Mouse (Mus musculus) kidney, adult 2 months (tissue): ENCODE data around the gene Mzt1. TPM values are rescaled to one million over a fixed set of nuclear protein-coding genes. Genes with fewer than 3 reads are reported as not detected.
A peak's percentile ranks its signal among the peaks of the same experiment; 100 is the strongest.

Source experiments
- DNase-seq: peaks from one replicate; pipeline ENCODE4 v3.0.0; 2021
- H3K27ac ChIP-seq: fragments of 200-500 bp; 2 replicates; pipeline ENCODE4 v1.5.1; 2012; ENCODE audit warnings: low read depth, low read length, control low read depth, inconsistent platforms; ENCODE audit not compliant: insufficient read depth
- H3K27me3 ChIP-seq: fragments of 200-500 bp; replicated peaks from 2 replicates; pipeline ENCODE4 v1.6.1; 2012; ENCODE audit warnings: mild to moderate bottlenecking, moderate library complexity, low read length, inconsistent platforms; ENCODE audit not compliant: control insufficient read depth, insufficient read depth
- H3K36me3 ChIP-seq: fragments of 200-500 bp; 2 replicates; pipeline ENCODE4 v1.6.1; 2012; ENCODE audit warnings: mild to moderate bottlenecking, moderate library complexity, low read length, inconsistent platforms; ENCODE audit not compliant: control insufficient read depth, insufficient read depth
- H3K4me1 ChIP-seq: fragments of 200-500 bp; 2 replicates; pipeline ENCODE4 v1.6.1; 2011; ENCODE audit warnings: low read length; ENCODE audit not compliant: control insufficient read depth, insufficient read depth
- H3K4me3 ChIP-seq: fragments of 200-500 bp; 2 replicates; pipeline ENCODE4 v1.5.1; 2011; ENCODE audit warnings: mild to moderate bottlenecking, low read depth, low read length, control low read depth; ENCODE audit not compliant: insufficient read depth
- CTCF ChIP-seq: fragments of 200-500 bp; conservative IDR thresholded peaks from 2 replicates; pipeline ENCODE4 v1.5.1; 2011; ENCODE audit warnings: low read depth, mild to moderate bottlenecking, control low read depth, low read length, moderate library complexity, mixed read lengths; ENCODE audit not compliant: insufficient read depth, insufficient read length
- POLR2A ChIP-seq: fragments of 200-500 bp; IDR thresholded peaks from one replicate; pipeline ENCODE4 v1.6.1; 2011; ENCODE audit warnings: low read depth, low read length, control low read depth
- WGBS: fragments of 180-500 bp; shearing (Covaris S2); methylation state at CpG from one replicate; pipeline ENCODE4 v1.1.7; 2018; 5-methylcytosine and 5-hydroxymethylcytosine counted together
- polyA plus RNA-seq: library from polyadenylated mRNA; depleted of rRNA; stranded (reverse); fragments of >200 nt; gene quantifications from 2 replicates; pipeline ENCODE4 v1.2.3, GENCODE M21; 2012; rRNA removed

The Mzt1 gene
- polyA plus RNA-seq, 1 experiment = 16.5 TPM

DNA sequence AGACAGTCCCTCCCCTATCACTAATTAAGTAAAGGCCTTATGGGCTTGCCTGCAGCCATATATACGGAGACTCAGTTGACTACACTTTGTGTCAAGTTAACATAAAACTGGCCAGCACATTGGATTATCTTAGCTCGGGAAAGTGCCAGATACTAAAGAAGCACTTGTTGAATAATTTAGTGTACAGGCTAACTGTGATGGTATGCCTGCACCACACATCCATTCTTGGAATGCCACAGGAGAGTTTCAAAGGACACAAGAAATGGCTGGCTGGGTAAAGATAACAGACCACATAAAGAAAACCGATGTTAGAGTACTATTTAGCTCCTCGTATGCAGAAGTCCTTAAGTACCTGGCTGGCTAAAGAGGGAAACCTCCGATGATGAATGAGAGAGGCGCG lies 27.2 kb downstream of the Mzt1 start:
- 57% methylated on average over 7 of the region's 7 CpGs for WGBS
- Histone ChIP-seq H3K27me3 (no peaks in the 10 kb centered on the region), H3K27ac (no peak overlapping the region), H3K36me3 (no peaks in the 10 kb centered on the region), H3K4me3 (no peak overlapping the region), H3K4me1 (no peaks in the 10 kb centered on the region)
- TF ChIP-seq CTCF (no peak), POLR2A (no peak)
- DNase-seq = no peak

- 24% methylated on average over 2 of the region's 2 CpGs for WGBS
- DNase-seq = no peak
- no peak overlapping the region for H3K27ac ChIP-seq
- no peak overlapping the region for H3K4me3 ChIP-seq
- no peaks in the 10 kb centered on the region for H3K36me3 ChIP-seq
- H3K27me3 ChIP-seq = no peaks in the 10 kb centered on the region
- H3K4me1 ChIP-seq = no peaks in the 10 kb centered on the region
- TF ChIP-seq POLR2A (no peak), CTCF (no peak)
Measured at GRCm38 (mm10) chr14:99010920-99011313, 35.0 kb downstream of the Mzt1 start.

DNA sequence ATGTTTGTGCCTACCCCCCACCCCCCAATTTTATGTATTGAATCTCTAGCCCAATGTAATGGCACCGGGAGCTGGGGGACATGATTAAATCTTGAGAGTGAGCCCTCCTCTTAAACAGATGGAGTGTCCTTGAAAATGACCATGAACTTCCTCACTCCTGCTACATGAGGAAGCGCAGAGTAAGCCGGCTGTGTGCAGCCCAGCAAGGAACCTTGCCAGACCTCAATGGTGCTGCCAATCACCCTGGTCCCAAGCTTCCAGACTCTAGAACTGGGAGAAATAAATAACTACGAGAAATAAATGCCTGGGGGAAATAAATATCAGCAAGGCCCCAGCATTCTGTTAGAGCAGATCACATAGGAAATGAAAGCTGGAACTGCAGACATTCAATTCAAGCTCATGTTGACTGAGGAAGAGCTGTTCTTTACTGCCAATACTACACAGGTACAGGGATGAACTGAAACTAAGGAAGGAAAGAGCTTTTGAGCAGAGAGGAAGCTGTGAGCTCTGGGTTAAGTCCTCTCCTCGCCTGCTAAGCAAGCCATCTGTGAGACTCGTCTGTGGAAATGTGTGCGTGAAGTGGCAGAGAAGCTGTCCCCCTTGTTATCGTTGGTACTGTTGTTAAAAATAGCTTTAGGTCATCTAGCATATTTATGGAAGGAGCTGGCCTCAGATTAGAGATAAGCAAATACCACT lies 35.6 kb downstream of the Mzt1 start:
- TF ChIP-seq CTCF (no peak), POLR2A (no peak)
- H3K4me3 ChIP-seq = no peak overlapping the region; the same call in 1 of the 2 replicates
- DNase-seq = peak; percentile 22

DNA sequence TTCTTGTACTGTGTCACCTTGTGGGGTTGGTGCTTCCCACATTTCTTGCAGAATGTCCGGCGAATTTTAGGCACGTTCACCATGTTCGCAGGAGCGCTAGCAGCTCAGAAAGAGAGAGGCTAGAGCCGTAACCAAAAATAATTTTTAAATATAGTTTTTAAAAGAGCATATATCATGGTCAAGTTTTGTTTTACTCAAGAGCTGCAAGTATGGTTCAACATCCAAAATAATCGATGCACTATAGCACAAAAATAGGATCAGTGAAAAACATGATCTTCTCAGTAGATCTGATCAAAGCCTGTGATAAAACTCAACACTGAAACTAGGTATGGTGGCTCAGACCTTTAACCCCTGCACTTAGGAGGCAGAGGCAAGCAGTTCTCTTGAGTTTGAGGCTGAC lies 51.7 kb downstream of the Mzt1 start, which contains the start of gene Rpl36a-ps1:
Gene Rpl36a-ps1 (minus strand): TSS at position 101 of the 400 bp plus-strand sequence.
- no peak within 1 kb of the TSS for H3K27ac ChIP-seq
- H3K27me3 ChIP-seq = no peaks in the 10 kb centered on the region
- 97% methylated on average over 7 of the region's 7 CpGs for WGBS
- no peak for DNase-seq
- no peaks in the 10 kb centered on the region for H3K4me1 ChIP-seq
- no peak for TF ChIP-seq POLR2A
- no peak for TF ChIP-seq CTCF
- no peak within 1 kb of the TSS for H3K4me3 ChIP-seq
- no peaks in the 10 kb centered on the region for H3K36me3 ChIP-seq

More for the DNA sequence above, 35.6 kb downstream of the Mzt1 start:
- H3K27ac ChIP-seq = peak overlapping the region; percentile 66
- H3K27me3 ChIP-seq = no peaks in the 10 kb centered on the region
- 47% methylated on average over 8 of the region's 8 CpGs for WGBS
- H3K36me3 ChIP-seq = no peaks in the 10 kb centered on the region
- H3K4me1 ChIP-seq = no peaks in the 10 kb centered on the region

GRCm38 (mm10) chr14:98992482-98992881 lies 53.5 kb downstream of the Mzt1 start:
- Histone ChIP-seq H3K27me3 (no peaks in the 10 kb centered on the region), H3K36me3 (no peaks in the 10 kb centered on the region), H3K4me3 (no peak overlapping the region), H3K27ac (no peak overlapping the region), H3K4me1 (no peaks in the 10 kb centered on the region)
- DNase-seq = no peak
- no peak for TF ChIP-seq POLR2A
- 85% methylated on average over 2 of the region's 2 CpGs for WGBS

DNA sequence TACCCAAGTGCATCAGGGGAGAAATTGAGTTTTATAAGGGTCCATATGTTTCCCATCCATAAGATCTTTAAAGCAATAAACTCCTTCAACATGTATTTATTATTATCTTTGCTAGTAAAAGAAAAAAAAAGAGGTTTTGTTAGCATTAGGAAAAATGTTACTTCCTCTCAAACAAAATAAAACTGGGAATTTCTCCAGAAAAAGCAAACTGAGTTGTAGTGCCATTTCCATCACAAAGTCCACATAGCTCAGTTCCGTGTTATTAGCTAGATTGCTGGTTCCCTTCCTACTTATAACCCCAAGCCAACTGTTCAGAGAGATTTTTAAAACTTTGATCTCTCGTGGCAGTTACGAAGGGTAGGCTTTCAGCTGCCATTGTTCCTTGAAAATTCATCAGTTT lies 55.3 kb downstream of the Mzt1 start:
- H3K4me1 ChIP-seq = no peaks in the 10 kb centered on the region
- peak; percentile 4 for DNase-seq
- WGBS = 39% methylated on average over 3 of the region's 3 CpGs
- no peak overlapping the region for H3K27ac ChIP-seq
- H3K27me3 ChIP-seq = no peaks in the 10 kb centered on the region
- H3K4me3 ChIP-seq = no peak overlapping the region
- TF ChIP-seq CTCF (no peak), POLR2A (no peak)
- H3K36me3 ChIP-seq = no peaks in the 10 kb centered on the region

DNA sequence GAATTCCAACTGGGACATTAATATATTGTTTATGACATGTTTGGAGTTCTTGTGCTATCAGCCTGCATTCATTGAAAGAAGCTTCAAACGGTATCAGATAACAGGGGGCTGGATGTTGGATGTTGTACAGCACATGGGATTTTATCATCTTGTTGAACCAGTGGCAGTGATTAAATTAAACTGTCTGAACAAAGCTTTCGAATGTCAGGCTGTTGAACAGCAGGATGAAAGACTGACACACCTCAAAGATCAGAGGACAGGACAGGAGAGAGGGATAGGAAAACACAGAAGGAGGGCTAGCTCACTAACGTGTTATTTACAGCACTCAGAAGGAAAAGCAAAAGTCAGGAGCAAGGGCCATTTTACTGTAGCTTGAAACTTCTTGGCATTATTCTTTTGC lies 56.1 kb downstream of the Mzt1 start:
- Histone ChIP-seq H3K36me3 (no peaks in the 10 kb centered on the region), H3K27ac (no peak overlapping the region), H3K4me3 (no peak overlapping the region), H3K27me3 (no peaks in the 10 kb centered on the region), H3K4me1 (no peaks in the 10 kb centered on the region)
- no peak for DNase-seq
- WGBS = 30% methylated on average over 3 of the region's 3 CpGs
- TF ChIP-seq POLR2A = no peak
- no peak for TF ChIP-seq CTCF

Other genes starting within 250 kb of the Mzt1 start
- not detected in 2 replicates for gene Rpl36a-ps1, start 51.8 kb downstream of the Mzt1 start, polyA plus RNA-seq
- 0.73 and 0.77 TPM in 2 replicates for gene Bora, start 88 bp upstream of the Mzt1 start, polyA plus RNA-seq
- 1.3 and 1.6 TPM in 2 replicates for gene Pibf1, start 53.3 kb upstream of the Mzt1 start, polyA plus RNA-seq
- gene Dis3, start 53.6 kb upstream of the Mzt1 start, polyA plus RNA-seq = 3.5 and 4.2 TPM in 2 replicates